Mouse (Mus musculus) retina, embryonic 14.5 days (tissue): ENCODE data around the gene Spaar.

Experiments used
- DNase-seq: peaks from one replicate; pipeline ENCODE4 v3.0.0-alpha.2; 2015; ENCODE audit warnings: low spot score

The Spaar gene

GRCm38 (mm10) chr4:43798936-43799335 is 69.1 kb downstream of the Spaar start:
- DNase-seq: no peak
